Mouse (Mus musculus): ENCODE measurements around the gene Pum1.

DNA sequence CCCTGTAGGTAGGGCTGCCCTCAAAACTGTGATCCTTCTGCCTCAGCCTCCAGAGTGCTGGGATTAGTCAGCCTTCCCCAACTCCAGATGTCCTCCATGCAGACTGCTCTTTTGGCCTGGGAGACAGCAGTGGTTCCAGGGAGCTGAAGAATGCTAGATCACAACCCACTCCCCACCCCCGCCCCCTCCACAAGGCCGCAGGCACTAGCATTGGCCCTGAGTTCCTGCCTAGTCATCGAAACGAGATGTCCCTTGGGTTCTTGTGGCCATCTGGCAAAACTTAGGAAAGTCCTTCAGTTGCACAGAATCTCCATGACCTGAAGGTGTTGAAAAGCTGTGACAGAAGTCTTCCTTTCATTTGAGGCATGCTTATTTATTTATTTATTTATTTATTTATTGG is 10.6 kb upstream of the Pum1 start:
- TF ChIP-seq CTCF (IDR thresholded peaks at IDR 0.05; ENCODE audit: low read depth, low read length): no peak
- no peak for TF ChIP-seq GATA1 (IDR thresholded peaks at IDR 0.05; ENCODE audit: borderline replicate concordance, low read length)
- no peak for TF ChIP-seq TAL1 (conservative IDR thresholded peaks at IDR 0.05; ENCODE audit: low read depth, low read length)
- TF ChIP-seq POLR2AphosphoS5 (IDR thresholded peaks at IDR 0.05; ENCODE audit: insufficient replicate concordance, low read depth, low read length): no peak
- TF ChIP-seq GATA2 (IDR thresholded peaks at IDR 0.05; ENCODE audit: borderline replicate concordance, low read depth, low read length): no peak

All from G1E (cell line).